Mouse (Mus musculus): ENCODE results near the gene Cd19. TPM values are rescaled to one million over a fixed set of nuclear protein-coding genes. Genes with fewer than 3 reads are reported as not detected.

Cd19 gene
- polyA plus RNA-seq, 1 experiment from 2014 or later = not detected

- H3K36me3 ChIP-seq (ENCODE audit: insufficient read depth) = peaks cover 32% of the 10 kb centered on the region
- H3K9me3 ChIP-seq (ENCODE audit: low read depth, low read length) = no peaks in the 10 kb centered on the region
- H3K27me3 ChIP-seq (ENCODE audit: insufficient read depth, low read length) = no peaks in the 10 kb centered on the region
- TF ChIP-seq CTCF (IDR thresholded peaks at IDR 0.05; ENCODE audit: low read depth) = no peak
- H3K4me2 ChIP-seq = no peak overlapping the region
- WGBS = 83% methylated on average over 10 of the region's 10 CpGs
- H3K4me1 ChIP-seq (ENCODE audit: insufficient read depth) = no peaks in the 10 kb centered on the region
- ATAC-seq (ENCODE audit: insufficient read depth) = no peak
- no peak overlapping the region for H3K9ac ChIP-seq
- H3K27ac ChIP-seq (ENCODE audit: low read depth) = no peak overlapping the region
- DNase-seq = no peak
- no peak overlapping the region for H3K4me3 ChIP-seq (ENCODE audit: low read depth, low read length)
Measured at GRCm38 (mm10) chr7:126367636-126368035, 47.1 kb downstream of the Cd19 start.

- no peak for TF ChIP-seq CTCF (IDR thresholded peaks at IDR 0.05; ENCODE audit: low read depth)
- 85% methylated on average over 6 of the region's 6 CpGs for WGBS
- H3K4me1 ChIP-seq (ENCODE audit: insufficient read depth) = no peaks in the 10 kb centered on the region
- H3K9me3 ChIP-seq (ENCODE audit: low read depth, low read length) = no peaks in the 10 kb centered on the region
- ATAC-seq (ENCODE audit: insufficient read depth) = no peak
- H3K36me3 ChIP-seq (ENCODE audit: insufficient read depth) = no peaks in the 10 kb centered on the region
- DNase-seq = no peak
- H3K4me2 ChIP-seq = no peak overlapping the region
- no peak overlapping the region for H3K9ac ChIP-seq
- no peak overlapping the region for H3K27ac ChIP-seq (ENCODE audit: low read depth)
- no peak overlapping the region for H3K4me3 ChIP-seq (ENCODE audit: low read depth, low read length)
- H3K27me3 ChIP-seq (ENCODE audit: insufficient read depth, low read length) = no peaks in the 10 kb centered on the region
Measured at GRCm38 (mm10) chr7:126363038-126363437, 51.7 kb downstream of the Cd19 start.

GRCm38 (mm10) chr7:126359049-126359448, 55.6 kb downstream of the Cd19 start:
- Histone ChIP-seq H3K9ac (no peak overlapping the region), H3K27me3 (ENCODE audit: insufficient read depth, low read length) (no peaks in the 10 kb centered on the region), H3K4me2 (no peak overlapping the region), H3K36me3 (ENCODE audit: insufficient read depth) (no peaks in the 10 kb centered on the region), H3K4me1 (ENCODE audit: insufficient read depth) (no peaks in the 10 kb centered on the region), H3K27ac (ENCODE audit: low read depth) (no peak overlapping the region), H3K9me3 (ENCODE audit: low read depth, low read length) (no peaks in the 10 kb centered on the region), H3K4me3 (ENCODE audit: low read depth, low read length) (no peak overlapping the region)
- ATAC-seq (ENCODE audit: insufficient read depth) (no peak), DNase-seq (no peak)
- WGBS = 63% methylated on average over 13 of the region's 13 CpGs
- TF ChIP-seq CTCF (IDR thresholded peaks at IDR 0.05; ENCODE audit: low read depth) = no peak

Small RNA genes lying within 50 kb of the gene (microRNA-seq; reads per million reads assigned to microRNA genes)
- gene Mir7058 (ENCODE audit: borderline number of aligned reads) = not detected

Other genes with a start within 250 kb of the Cd19 start
- gene Xpo6, start 214.4 kb downstream of the Cd19 start, polyA plus RNA-seq (2014; fragmentation: Nextera tagmentation; extraction: Ambion mirVana) = 61.9 and 67.5 TPM in 2 replicates
- gene Sbk1, start 142.3 kb downstream of the Cd19 start, polyA plus RNA-seq (2014; fragmentation: Nextera tagmentation; extraction: Ambion mirVana) = 51.2 and 57.0 TPM in 2 replicates
- 1.7 and 2.8 TPM in 2 replicates for gene Lat, start 45.3 kb downstream of the Cd19 start, polyA plus RNA-seq (2014; fragmentation: Nextera tagmentation; extraction: Ambion mirVana)
- 41.7 and 46.0 TPM in 2 replicates for gene Spns1, start 37.4 kb downstream of the Cd19 start, polyA plus RNA-seq (2014; fragmentation: Nextera tagmentation; extraction: Ambion mirVana)
- 3.6 and 4.3 TPM in 2 replicates for gene Nfatc2ip, start 18.2 kb downstream of the Cd19 start, polyA plus RNA-seq (2014; fragmentation: Nextera tagmentation; extraction: Ambion mirVana)
- gene Rabep2, start 13.9 kb upstream of the Cd19 start, polyA plus RNA-seq (2014; fragmentation: Nextera tagmentation; extraction: Ambion mirVana) = 33.8 and 34.5 TPM in 2 replicates
- 0.32 TPM in 1 of 2 replicates, not detected in the other for gene Atp2a1, start 48.2 kb upstream of the Cd19 start, polyA plus RNA-seq (2014; fragmentation: Nextera tagmentation; extraction: Ambion mirVana)
- gene Sh2b1, start 60.5 kb upstream of the Cd19 start, polyA plus RNA-seq (2014; fragmentation: Nextera tagmentation; extraction: Ambion mirVana) = 42.0 and 46.5 TPM in 2 replicates
- 126 and 128 TPM in 2 replicates for gene Tufm, start 72.5 kb upstream of the Cd19 start, polyA plus RNA-seq (2014; fragmentation: Nextera tagmentation; extraction: Ambion mirVana)
- 57.0 and 61.9 TPM in 2 replicates for gene Atxn2l, start 88.5 kb upstream of the Cd19 start, polyA plus RNA-seq (2014; fragmentation: Nextera tagmentation; extraction: Ambion mirVana)
- 169 and 183 TPM in 2 replicates for gene Eif3c, start 151.5 kb upstream of the Cd19 start, polyA plus RNA-seq (2014; fragmentation: Nextera tagmentation; extraction: Ambion mirVana)
- gene Apobr, start 170.1 kb upstream of the Cd19 start, polyA plus RNA-seq (2014; fragmentation: Nextera tagmentation; extraction: Ambion mirVana) = 0.32 and 0.54 TPM in 2 replicates
- gene Cln3, start 170.9 kb upstream of the Cd19 start, polyA plus RNA-seq (2014; fragmentation: Nextera tagmentation; extraction: Ambion mirVana) = 24.1 and 27.3 TPM in 2 replicates
- gene Il27, start 180.1 kb upstream of the Cd19 start, polyA plus RNA-seq (2014; fragmentation: Nextera tagmentation; extraction: Ambion mirVana) = not detected in 2 replicates
- 9.7 and 10.7 TPM in 2 replicates for gene Nupr1, start 216.0 kb upstream of the Cd19 start, polyA plus RNA-seq (2014; fragmentation: Nextera tagmentation; extraction: Ambion mirVana)
- gene Sgf29, start 234.4 kb upstream of the Cd19 start, polyA plus RNA-seq (2014; fragmentation: Nextera tagmentation; extraction: Ambion mirVana) = 49.5 and 61.3 TPM in 2 replicates